Mouse (Mus musculus): Measurements from ENCODE around the gene Coasy.
"Not testable (repeated sequence)": the region's sequence is repeated elsewhere in the genome, so short reads cannot be mapped to it uniquely, and the experiment has no call there.

- TF ChIP-seq TAL1, GATA1 (IDR thresholded peaks at IDR 0.05; ENCODE audit: low read length): not testable (repeated sequence)
Observed at GRCm38 (mm10) chr11:101125008-101125407, 42.6 kb downstream of the Coasy start.

Data from erythroblast, embryonic 14.5 days (primary cell).